Mouse (Mus musculus) cerebellum, adult 8-10 months (tissue): ENCODE measurements at regions not wholly inside any gene's neighbourhood (a gene's known extent, or its start where the extent isn't known, plus 50 kb on each side); places are given as distances from the start of the nearest gene placed in this dataset.
"Not testable (repeated sequence)": the region's sequence is repeated elsewhere in the genome, so short reads cannot be mapped to it uniquely, and the experiment has no call there.

Source experiments
- DNase-seq: peaks from one replicate; pipeline ENCODE4 v3.0.0; 2022

GRCm38 (mm10) chr1:164541711-164542110, 83.6 kb upstream of the Atp1b1 start:
- DNase-seq, result no peak

- DNase-seq, result no peak
These were observed 80.3 kb upstream of the Atp1b1 start for GRCm38 (mm10) chr1:164538304-164539043.

GRCm38 (mm10) chr1:164537324-164537948, 79.3 kb upstream of the Atp1b1 start:
- DNase-seq, result no peak

GRCm38 (mm10) chr1:164532196-164532595, 74.0 kb upstream of the Atp1b1 start:
- DNase-seq, result no peak

- no peak for DNase-seq
These were observed 73.6 kb upstream of the Atp1b1 start for GRCm38 (mm10) chr1:164531741-164532140.

GRCm38 (mm10) chr1:164526748-164527147, 68.6 kb upstream of the Atp1b1 start:
- DNase-seq, result no peak

- no peak for DNase-seq
These were observed 64.4 kb upstream of the Atp1b1 start for GRCm38 (mm10) chr1:164522377-164523150.

- DNase-seq, result no peak
These were observed 63.4 kb upstream of the Atp1b1 start for GRCm38 (mm10) chr1:164521371-164522130.

- no peak for DNase-seq
These were observed 60.7 kb upstream of the Atp1b1 start for GRCm38 (mm10) chr1:164518866-164519265.

GRCm38 (mm10) chr1:164518308-164518707, 60.2 kb upstream of the Atp1b1 start:
- DNase-seq, result no peak

- DNase-seq, result not testable (repeated sequence)
These were observed 59.2 kb upstream of the Atp1b1 start for GRCm38 (mm10) chr1:164517362-164517761.

GRCm38 (mm10) chr1:164511628-164512385, 53.7 kb upstream of the Atp1b1 start:
- no peak for DNase-seq

GRCm38 (mm10) chr1:164509226-164509625, 51.1 kb upstream of the Atp1b1 start:
- no peak for DNase-seq

GRCm38 (mm10) chr1:164508556-164508955, 50.4 kb upstream of the Atp1b1 start:
- no peak for DNase-seq

- no peak for DNase-seq
These were observed 50.0 kb upstream of the Atp1b1 start for GRCm38 (mm10) chr1:164508106-164508505.
